Mouse (Mus musculus) thymus, postnatal 10 days (tissue): ENCODE measurements around the gene Ilvbl.
"Not testable (repeated sequence)": the region's sequence is repeated elsewhere in the genome, so short reads cannot be mapped to it uniquely, and the experiment has no call there.

Source experiments
- DNase-seq, 2 experiments: peaks; one replicate each; pipeline ENCODE4 v3.0.0; 2021; ENCODE audit warnings: low spot score in 2 of 2

Ilvbl gene

GRCm38 (mm10) chr10:78590744-78591143 lies 16.6 kb downstream of the Ilvbl start:
- DNase-seq: peak; percentile 54 to 64

- DNase-seq: peak; percentile 88 to 92
Measured at GRCm38 (mm10) chr10:78591406-78592328, 17.5 kb downstream of the Ilvbl start, which contains the start of gene Syde1. Syde1 (minus strand) TSS chr10:78591964.

- no peak for DNase-seq
Measured at GRCm38 (mm10) chr10:78592856-78593379, 18.8 kb downstream of the Ilvbl start.

- no peak for DNase-seq
Measured at GRCm38 (mm10) chr10:78593736-78594135, 19.6 kb downstream of the Ilvbl start.

- no peak for DNase-seq
Measured at GRCm38 (mm10) chr10:78594157-78594556, 20.0 kb downstream of the Ilvbl start.

- peak in 1 of 2 experiments; percentile 32 for DNase-seq
Measured at GRCm38 (mm10) chr10:78594566-78594965, 20.4 kb downstream of the Ilvbl start.

- DNase-seq: no peak
Measured at GRCm38 (mm10) chr10:78599865-78600264, 25.7 kb downstream of the Ilvbl start.

GRCm38 (mm10) chr10:78605080-78605479 lies 30.9 kb downstream of the Ilvbl start:
- DNase-seq: peak in 1 of 2 experiments; percentile 75

- DNase-seq: no peak
Measured at GRCm38 (mm10) chr10:78607602-78608001, 33.5 kb downstream of the Ilvbl start.

GRCm38 (mm10) chr10:78617974-78618373 lies 43.8 kb downstream of the Ilvbl start, which contains the start of gene Olfr1357:
Olfr1357 (minus strand) TSS chr10:78618074.
- no peak for DNase-seq

GRCm38 (mm10) chr10:78623143-78623542 lies 49.0 kb downstream of the Ilvbl start:
- DNase-seq: not testable (repeated sequence)

- DNase-seq: no peak
Measured at GRCm38 (mm10) chr10:78630194-78630593, 56.0 kb downstream of the Ilvbl start.

GRCm38 (mm10) chr10:78632311-78632710 lies 58.2 kb downstream of the Ilvbl start:
- peak in 1 of 2 experiments; percentile 26 for DNase-seq
